Mouse (Mus musculus) neural tube, embryonic 11.5 days (tissue): Measurements from ENCODE around the gene Dnmt3a. TPM values are rescaled to one million over a fixed set of nuclear protein-coding genes. Genes with fewer than 3 reads are reported as not detected.

Source experiments
- ATAC-seq: fragments of 200-750 bp; cut with Nextera tagmentation; 2 replicates; pipeline ENCODE4 v1.8.0; 2017; ENCODE audit warnings: moderate number of reproducible peaks, mild to moderate bottlenecking, moderate TSS enrichment, moderate library complexity; ENCODE audit not compliant: insufficient read depth, low FRiP score, low TSS enrichment
- DNase-seq: peaks from one replicate; pipeline ENCODE4 v3.0.0-alpha.2; 2015; ENCODE audit warnings: low spot score
- H3K27ac ChIP-seq: fragments of 300-500 bp; sonication (generic); 2 replicates; pipeline ENCODE4 v1.5.1; 2014; ENCODE audit warnings: low read depth, mild to moderate bottlenecking, low read length
- H3K27me3 ChIP-seq: fragments of 300-500 bp; sonication (generic); 2 replicates; pipeline ENCODE4 v1.6.1; 2014; ENCODE audit warnings: mild to moderate bottlenecking, low read length, mixed read lengths; ENCODE audit not compliant: control insufficient read depth, insufficient read depth
- H3K36me3 ChIP-seq: fragments of 300-500 bp; sonication (generic); 2 replicates; pipeline ENCODE4 v1.6.1; 2014; ENCODE audit warnings: mild to moderate bottlenecking, low read length, moderate library complexity, mixed read lengths; ENCODE audit not compliant: control insufficient read depth, insufficient read depth
- H3K4me1 ChIP-seq: fragments of 300-500 bp; sonication (generic); 2 replicates; pipeline ENCODE4 v1.6.1; 2014; ENCODE audit warnings: low read length, mixed read lengths; ENCODE audit not compliant: control insufficient read depth, insufficient read depth
- H3K4me2 ChIP-seq: fragments of 300-500 bp; sonication (generic); 2 replicates; pipeline ENCODE4 v1.6.1; 2014; ENCODE audit warnings: low read depth, mild to moderate bottlenecking, moderate library complexity
- H3K4me3 ChIP-seq: fragments of 300-500 bp; sonication (generic); 2 replicates; pipeline ENCODE4 v1.5.1; 2014; ENCODE audit warnings: low read depth, low read length
- H3K9ac ChIP-seq: fragments of 300-500 bp; sonication (generic); 2 replicates; pipeline ENCODE4 v1.6.1; 2014; ENCODE audit warnings: mild to moderate bottlenecking, low read length
- H3K9me3 ChIP-seq: fragments of 300-500 bp; sonication (generic); 2 replicates; pipeline ENCODE4 v1.6.1; 2016; ENCODE audit warnings: low read length; ENCODE audit not compliant: control insufficient read depth
- WGBS: fragments of 180-500 bp; shearing (Covaris S2); extraction: QIAGEN DNeasy Blood & Tissue Kit; methylation state at CpG from one replicate; pipeline ENCODE4 v1.1.7; 2014; 5-methylcytosine and 5-hydroxymethylcytosine counted together
- polyA plus RNA-seq: library from polyadenylated mRNA; unstranded; fragments of >200 nt; fragmentation: Nextera tagmentation; extraction: Ambion mirVana; gene quantifications from 2 replicates; pipeline ENCODE4 v1.2.1, GENCODE M21; 2014

Gene Dnmt3a
- polyA plus RNA-seq, 1 experiment from 2014 or later = 88.6 TPM

DNA sequence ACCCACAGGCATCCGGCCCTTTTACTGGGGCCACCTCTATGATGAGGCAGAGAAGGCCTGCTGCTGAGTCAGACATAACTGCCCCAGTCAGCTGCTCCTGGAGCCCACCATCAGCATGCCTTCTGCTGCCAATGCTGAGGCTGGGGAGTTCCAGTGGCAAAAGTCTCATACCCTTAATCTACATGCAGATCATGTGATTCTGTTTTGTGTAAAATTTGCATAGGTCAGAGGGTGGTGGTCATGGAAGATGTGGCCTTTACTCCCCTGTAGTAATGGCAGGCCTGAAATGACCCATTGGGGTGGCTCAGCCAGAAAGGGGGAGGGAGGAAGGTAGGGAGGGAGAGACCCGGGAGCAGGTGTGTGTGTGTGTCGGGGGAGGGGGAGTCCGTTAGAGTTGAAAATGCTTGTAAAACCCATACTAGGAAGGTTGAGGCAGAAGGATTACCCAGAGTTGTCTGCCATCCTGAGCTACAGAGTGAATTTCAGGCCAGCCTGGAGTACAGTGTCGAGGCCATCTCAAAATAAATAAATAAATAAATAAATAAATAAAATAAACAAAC lies 16.1 kb upstream of the Dnmt3a start:
- no peak for ATAC-seq
- H3K27ac ChIP-seq = no peak overlapping the region
- no peaks in the 10 kb centered on the region for H3K9me3 ChIP-seq
- no peak for DNase-seq
- H3K27me3 ChIP-seq = no peaks in the 10 kb centered on the region
- H3K4me1 ChIP-seq = peaks cover under 1% of the 10 kb centered on the region; the same call in 1 of the 2 replicates
- no peak overlapping the region for H3K9ac ChIP-seq
- WGBS = 70% methylated on average over 5 of the region's 5 CpGs
- no peaks in the 10 kb centered on the region for H3K36me3 ChIP-seq
- H3K4me3 ChIP-seq = no peak overlapping the region
- H3K4me2 ChIP-seq = no peak overlapping the region

DNA sequence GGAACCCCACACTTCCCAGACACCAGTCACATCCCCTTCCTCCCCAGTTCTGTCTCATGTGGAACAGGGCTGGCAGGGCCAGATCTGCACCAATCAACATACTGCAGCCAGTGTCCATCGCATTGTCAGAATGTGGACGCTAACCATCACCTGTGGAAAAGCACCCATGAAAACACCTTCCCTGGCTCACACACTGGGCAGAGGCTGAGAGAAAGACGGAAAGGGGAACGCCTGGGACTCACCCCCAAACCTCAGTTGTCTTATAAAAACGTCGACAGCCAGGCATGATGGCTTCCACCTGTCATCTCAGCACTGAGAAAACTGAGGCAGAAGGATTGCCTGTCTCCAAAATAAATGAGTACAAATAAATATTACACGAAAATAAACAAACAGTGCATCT lies 14.6 kb upstream of the Dnmt3a start:
- 57% methylated on average over 7 of the region's 7 CpGs for WGBS
- H3K4me2 ChIP-seq = peak overlapping the region; percentile 30
- ATAC-seq = 0 out of 2 replicates have a peak, but pooled peaks have one; percentile 10

DNA sequence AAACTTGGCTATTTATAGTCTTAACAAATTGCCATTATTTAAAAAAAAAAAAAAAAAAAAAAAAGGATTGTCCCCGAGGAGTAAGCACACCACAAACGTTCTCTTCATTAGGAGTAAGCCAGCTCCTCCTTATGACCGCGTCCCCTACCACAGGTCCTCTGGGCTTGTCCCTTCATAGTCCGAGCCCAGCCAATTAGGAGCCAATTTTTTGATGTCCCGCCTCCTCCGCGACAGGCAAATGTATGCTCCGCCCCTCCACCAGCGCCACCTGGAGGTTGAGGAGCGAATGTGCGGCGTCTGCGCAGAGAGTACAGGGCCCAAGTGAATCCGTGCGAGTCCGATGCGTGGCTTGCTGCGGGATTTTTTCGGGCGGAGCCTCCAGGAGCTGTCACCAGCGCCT lies 14.1 kb upstream of the Dnmt3a start:
- Histone ChIP-seq H3K9me3 (no peaks in the 10 kb centered on the region), H3K4me3 (peak overlapping the region; percentile 25), H3K4me1 (no peaks in the 10 kb centered on the region; the same call in 1 of the 2 replicates), H3K4me2 (peak overlapping the region; percentile 47), H3K36me3 (no peaks in the 10 kb centered on the region), H3K9ac (peak overlapping the region; percentile 44; the same call in 1 of the 2 replicates), H3K27ac (no peak overlapping the region), H3K27me3 (no peaks in the 10 kb centered on the region)
- peak; percentile 94 for DNase-seq
- peak; percentile 96 for ATAC-seq
- WGBS = 0% methylated on average over 22 of the region's 22 CpGs

More for the DNA sequence above, 14.6 kb upstream of the Dnmt3a start:
- Histone ChIP-seq H3K4me1 (no peaks in the 10 kb centered on the region; the same call in 1 of the 2 replicates), H3K36me3 (no peaks in the 10 kb centered on the region), H3K4me3 (no peak overlapping the region), H3K27me3 (no peaks in the 10 kb centered on the region), H3K9me3 (no peaks in the 10 kb centered on the region), H3K27ac (no peak overlapping the region), H3K9ac (no peak overlapping the region)
- no peak for DNase-seq

DNA sequence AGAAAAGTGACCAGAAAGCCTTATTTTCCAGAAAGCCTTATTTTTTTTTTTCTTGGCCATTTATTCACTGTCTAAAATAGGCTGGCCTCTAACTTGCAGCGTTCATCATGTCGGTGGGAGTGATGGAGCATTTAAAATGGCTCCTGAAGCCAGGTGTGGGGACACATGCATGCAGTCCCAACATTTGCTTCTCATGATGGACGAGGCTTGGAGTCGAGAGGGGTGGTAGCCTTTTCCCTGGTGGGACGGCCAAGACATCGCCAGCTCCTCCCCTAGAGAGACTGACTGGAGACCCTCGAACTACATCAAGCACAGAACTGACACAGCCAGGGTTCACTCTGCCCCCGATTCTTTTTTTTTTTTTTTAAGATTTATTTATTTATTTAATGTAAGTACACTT lies 13.6 kb upstream of the Dnmt3a start:
- Histone ChIP-seq H3K4me2 (peak overlapping the region; percentile 47), H3K36me3 (no peaks in the 10 kb centered on the region), H3K9me3 (no peaks in the 10 kb centered on the region), H3K9ac (peak overlapping the region; percentile 44; the same call in 1 of the 2 replicates), H3K4me1 (no peaks in the 10 kb centered on the region; the same call in 1 of the 2 replicates), H3K4me3 (peak overlapping the region; percentile 25), H3K27ac (no peak overlapping the region), H3K27me3 (no peaks in the 10 kb centered on the region)
- peak; percentile 29; the same call in 1 of the 2 replicates for ATAC-seq
- DNase-seq = peak; percentile 22
- 23% methylated on average over 8 of the region's 8 CpGs for WGBS

DNA sequence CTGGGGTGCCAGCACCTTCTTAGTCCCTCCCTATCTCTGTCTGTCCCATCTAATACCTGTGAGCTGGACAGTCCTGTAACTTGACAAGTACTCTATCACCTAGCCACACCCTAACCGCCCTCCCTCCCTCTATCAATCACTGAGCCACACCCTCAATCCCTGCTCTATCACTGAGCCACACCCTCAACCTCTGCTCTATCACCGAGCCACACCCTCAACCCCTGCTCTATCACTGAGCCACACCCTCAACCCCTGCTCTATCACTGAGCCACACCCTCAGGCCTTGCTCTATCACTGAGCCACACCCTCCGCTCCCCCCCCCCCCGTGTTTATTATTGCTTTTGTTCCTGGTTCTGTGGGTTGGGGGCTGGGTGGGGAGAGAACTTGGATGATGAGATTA lies 10.2 kb upstream of the Dnmt3a start:
- H3K27me3 ChIP-seq = no peaks in the 10 kb centered on the region
- no peak overlapping the region for H3K9ac ChIP-seq
- 30% methylated on average over 4 of the region's 4 CpGs for WGBS
- DNase-seq = no peak
- ATAC-seq = no peak
- H3K36me3 ChIP-seq = no peaks in the 10 kb centered on the region
- no peaks in the 10 kb centered on the region for H3K9me3 ChIP-seq
- H3K4me3 ChIP-seq = no peak overlapping the region
- H3K27ac ChIP-seq = no peak overlapping the region
- no peaks in the 10 kb centered on the region; the same call in 1 of the 2 replicates for H3K4me1 ChIP-seq
- H3K4me2 ChIP-seq = no peak overlapping the region

DNA sequence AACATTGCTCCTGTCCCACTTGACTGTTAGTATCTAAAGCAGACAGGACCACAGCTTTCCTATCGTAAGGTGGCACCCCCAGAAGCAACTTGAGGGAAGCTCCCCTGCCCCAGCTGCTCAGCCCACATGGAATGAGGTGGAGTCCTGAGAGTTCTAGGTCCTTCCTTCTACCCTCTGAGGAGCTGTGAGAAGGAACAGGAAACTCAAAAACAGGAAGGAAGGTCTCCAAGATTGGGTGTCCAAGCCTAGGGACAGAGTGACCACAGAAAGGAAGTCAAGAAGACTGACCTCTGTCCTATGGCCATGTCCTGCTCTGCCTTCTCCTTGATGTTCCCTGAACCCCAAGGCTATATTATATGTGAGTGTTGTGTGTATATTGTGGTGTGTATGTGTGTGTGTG lies 6.3 kb upstream of the Dnmt3a start:
- H3K4me1 ChIP-seq = no peaks in the 10 kb centered on the region
- no peak overlapping the region for H3K4me3 ChIP-seq
- no peaks in the 10 kb centered on the region for H3K9me3 ChIP-seq
- no peak overlapping the region for H3K27ac ChIP-seq
- 78% methylated on average over 1 of the region's 1 CpGs for WGBS
- H3K36me3 ChIP-seq = no peaks in the 10 kb centered on the region
- DNase-seq (no peak), ATAC-seq (no peak)
- H3K9ac ChIP-seq = no peak overlapping the region
- no peaks in the 10 kb centered on the region for H3K27me3 ChIP-seq
- H3K4me2 ChIP-seq = no peak overlapping the region

DNA sequence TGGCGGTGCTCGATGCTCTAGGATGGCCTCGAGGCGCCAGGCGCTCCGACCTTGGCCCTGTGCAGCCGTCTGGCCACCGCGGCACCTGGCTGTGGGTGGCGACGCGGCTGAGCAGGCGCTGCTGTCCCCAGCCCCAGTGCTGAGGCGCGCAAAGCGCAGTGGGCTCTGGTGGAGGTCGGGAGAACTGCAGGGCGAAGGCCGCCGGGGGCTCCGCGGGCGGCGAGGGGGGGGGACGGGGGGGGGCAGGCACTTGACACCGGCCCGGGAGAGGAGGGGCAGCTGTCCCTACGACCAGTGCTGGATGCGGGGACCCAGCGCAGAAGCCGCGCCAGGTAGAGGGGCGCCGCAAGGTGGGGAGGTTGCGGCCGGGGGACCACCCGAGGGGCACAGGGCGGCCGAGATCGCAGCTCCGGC lies 471 bp downstream of the Dnmt3a start:
- Histone ChIP-seq H3K9me3 (no peaks in the 10 kb centered on the region), H3K4me2 (peak overlapping the region; percentile 87), H3K4me1 (peaks cover 10% of the 10 kb centered on the region), H3K27ac (peak overlapping the region; percentile 76; the same call in 1 of the 2 replicates), H3K36me3 (no peaks in the 10 kb centered on the region), H3K4me3 (peak overlapping the region; percentile 85), H3K9ac (peak overlapping the region; percentile 89), H3K27me3 (no peaks in the 10 kb centered on the region)
- DNase-seq = peak; percentile 81
- peak; percentile 88 for ATAC-seq
- WGBS = under 1% methylated on average over 23 of the region's 41 CpGs

DNA sequence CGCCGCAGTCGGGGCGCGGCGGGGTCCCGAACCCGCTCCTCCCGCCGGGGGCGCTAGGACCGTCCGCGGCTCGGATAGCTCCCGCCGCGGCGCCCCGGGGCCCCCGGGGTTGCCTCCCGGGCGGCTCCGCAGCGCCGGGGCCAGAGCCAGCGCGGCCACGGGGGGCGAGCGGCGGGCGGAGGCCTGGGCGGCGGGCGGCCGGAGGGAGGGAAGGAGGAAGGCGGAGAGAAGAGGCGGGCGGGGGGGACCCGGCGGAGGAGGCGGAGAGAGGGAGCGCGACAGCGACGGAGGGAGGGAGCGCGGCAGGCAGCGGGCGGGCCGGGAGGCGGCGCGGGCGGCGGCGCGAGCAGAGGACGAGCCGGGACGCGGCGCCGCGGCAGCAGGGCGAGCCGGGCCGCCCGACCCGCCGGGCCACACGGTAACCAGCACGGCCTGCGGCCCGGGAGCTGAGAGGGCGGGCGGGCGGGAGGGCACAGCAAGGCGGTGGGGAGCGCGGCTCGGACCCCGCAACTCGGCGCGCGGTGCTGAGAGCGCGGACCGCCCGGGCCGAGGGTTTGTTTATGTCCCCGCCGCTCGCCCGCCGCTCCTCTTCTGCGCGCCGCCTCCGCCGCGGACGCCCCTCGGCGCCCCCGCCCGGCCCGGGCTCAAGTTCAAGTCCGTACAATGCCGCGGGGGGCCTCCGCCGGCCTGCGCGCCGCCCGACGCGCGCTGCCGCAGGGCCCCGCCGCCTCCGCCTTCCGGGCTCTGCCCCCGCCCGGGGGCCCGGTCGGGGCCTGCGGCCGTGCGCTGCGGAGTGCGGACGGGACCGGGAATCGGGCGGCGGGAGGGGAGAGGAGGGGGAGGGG lies 1.1 kb downstream of the Dnmt3a start:
- Histone ChIP-seq H3K36me3 (no peaks in the 10 kb centered on the region), H3K4me2 (peak overlapping the region; percentile 87), H3K4me1 (peaks cover 13% of the 10 kb centered on the region), H3K9me3 (no peaks in the 10 kb centered on the region), H3K9ac (peak overlapping the region; percentile 89), H3K27me3 (no peaks in the 10 kb centered on the region), H3K27ac (peak overlapping the region; percentile 76), H3K4me3 (peak overlapping the region; percentile 85)
- DNase-seq (peak; percentile 60), ATAC-seq (peak; percentile 38)
- 0% methylated on average over 19 of the region's 141 CpGs for WGBS
